In the genomic region with DNA sequence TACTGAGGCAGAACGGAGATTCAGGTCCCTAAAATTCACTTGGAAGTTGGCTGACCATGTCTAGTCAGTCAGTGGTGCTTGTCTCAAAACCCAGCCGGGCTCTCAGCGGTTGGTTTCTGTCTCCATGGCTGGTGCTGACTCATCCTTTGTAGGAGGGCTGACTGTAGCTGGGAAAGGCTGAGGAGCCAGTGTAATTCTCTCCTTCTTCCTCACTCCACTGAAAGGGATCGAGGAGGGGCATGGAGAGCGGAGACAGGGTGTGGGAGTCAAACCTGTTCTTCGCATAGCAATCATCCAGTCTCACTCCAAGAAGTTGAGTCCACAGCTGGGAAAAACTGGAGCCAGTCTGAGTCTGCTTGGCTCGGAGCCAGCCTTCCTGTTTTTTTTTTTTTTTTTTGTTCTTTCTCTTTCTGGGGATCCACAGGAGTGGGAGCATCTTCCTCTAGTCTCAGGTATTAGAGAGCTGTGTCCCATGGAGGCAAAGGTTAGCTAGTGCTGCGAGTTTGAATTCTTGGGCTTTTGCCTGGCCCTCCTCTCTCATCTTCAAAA, we compare ENCODE assay signal across 11 mouse cellular contexts.
A peak's percentile ranks its signal among the peaks of the same experiment; 100 is the strongest.
DNase-seq lines count a peak whose midpoint lies in the region; ATAC-seq and TF ChIP-seq lines count a peak whose summit lies in the region.
"Had no signal": no experiment of that assay in that cellular context is flagged by ENCODE, and none has a peak within 500 bp of the region (broad histone marks: within the 10 kb centered on the region; RNA-seq: fewer than 3 reads in every experiment).

No protein-coding gene starts in this region.

- H3K9ac ChIP-seq in ES-E14 (ENCODE audit: insufficient read depth, low read depth, low read length, poor library complexity, severe bottlenecking): no peak overlapping the region
- no peak overlapping the region for H3K9ac ChIP-seq in hindbrain, postnatal 0 days (replicated peaks; ENCODE audit: low read length)

- no peak overlapping the region for H3K4me3 ChIP-seq in ES-E14 (ENCODE audit: insufficient read depth in 1 of 2, low read depth in 1 of 2, low read length in 2 of 2, poor library complexity in 1 of 2, severe bottlenecking in 1 of 2)
- H3K4me3 ChIP-seq in hindbrain, postnatal 0 days (ENCODE audit: low read length): no peak overlapping the region
- no peak overlapping the region for H3K4me3 ChIP-seq in limb, embryonic 10.5 days

- intact Hi-C loops in left cerebral cortex, postnatal 10 days (cut with DNase I): no loop called here
- intact Hi-C loops in left cerebral cortex, postnatal 14 days (cut with DNase I): no loop called here

- H3K27ac ChIP-seq in ES-E14 (ENCODE audit: insufficient read depth, low read depth, low read length, poor library complexity, severe bottlenecking): no peak overlapping the region
- no peak overlapping the region for H3K27ac ChIP-seq in hindbrain, postnatal 0 days
- no peak overlapping the region for H3K27ac ChIP-seq in limb, embryonic 10.5 days

- DNase-seq in left cerebral cortex, adult 11 months (ENCODE audit: low spot score): peak; percentile 50
- no peak for DNase-seq in left cerebral cortex, postnatal 10 days (ENCODE audit: extremely low spot score in 1 of 2, low spot score in 2 of 2)
- DNase-seq in ES-E14 (ENCODE audit: low read depth, low spot score): peak; percentile 12
- DNase-seq in adrenal gland, adult 18-20 months (ENCODE audit: low spot score in 2 of 2): peak; percentile 16 to 20
- DNase-seq in left cerebral cortex, postnatal 14 days (ENCODE audit: low spot score in 2 of 2): peak; percentile 55 to 68
- DNase-seq in hindbrain, postnatal 0 days (ENCODE audit: low spot score): no peak
- no peak for DNase-seq in limb, embryonic 10.5 days (ENCODE audit: low spot score)
- no peak for DNase-seq in thymus, postnatal 0 days (ENCODE audit: low spot score)
- DNase-seq: cerebellum, adult 8-10 months had no signal

- no peaks in the 10 kb centered on the region for H3K27me3 ChIP-seq in hindbrain, postnatal 0 days (ENCODE audit: insufficient read depth, low read length)
- peaks cover 10% of the 10 kb centered on the region for H3K27me3 ChIP-seq in limb, embryonic 10.5 days (ENCODE audit: low read depth, poor library complexity, severe bottlenecking)

- in situ Hi-C loops in ES-E14 (cut with MboI; ENCODE audit: low sequenced_read_pairs in 2 of 2, unreplicated experiment in 2 of 2): no loop called here

- WGBS in hindbrain, postnatal 0 days: 58% methylated on average over 8 of the region's 8 CpGs
- 83% methylated on average over 8 of the region's 8 CpGs for whole genome bisulfite sequencing in limb, embryonic 10.5 days

- ATAC-seq in hindbrain, postnatal 0 days: no peak
- ATAC-seq: intestine, embryonic 16.5 days; midbrain, embryonic 16.5 days had no signal

- peaks cover 3 to 4% of the 10 kb centered on the region in 2 experiments; a peak in 2 of 4 replicates for H3K4me1 ChIP-seq in ES-E14 (ENCODE audit: control insufficient read depth in 2 of 2, insufficient read depth in 2 of 2, low read length in 2 of 2, poor library complexity in 1 of 2)
- H3K4me1 ChIP-seq in hindbrain, postnatal 0 days (ENCODE audit: insufficient read depth, low read length): no peaks in the 10 kb centered on the region; the same call in 1 of the 2 replicates
- H3K4me1 ChIP-seq in limb, embryonic 10.5 days: no peaks in the 10 kb centered on the region

- no peaks in the 10 kb centered on the region for H3K36me3 ChIP-seq in ES-E14 (ENCODE audit: control insufficient read depth, insufficient read depth, low read length, poor library complexity, severe bottlenecking)
- H3K36me3 ChIP-seq in hindbrain, postnatal 0 days (ENCODE audit: insufficient read depth, low read length): no peaks in the 10 kb centered on the region
- no peaks in the 10 kb centered on the region for H3K36me3 ChIP-seq in limb, embryonic 10.5 days

- TF ChIP-seq CTCF in hindbrain, postnatal 0 days (IDR thresholded peaks at IDR 0.05; ENCODE audit: low read depth): no peak

- H3K4me2 ChIP-seq in hindbrain, postnatal 0 days (ENCODE audit: low read depth, low read length): no peak overlapping the region

- no peaks in the 10 kb centered on the region for H3K9me3 ChIP-seq in ES-E14 (ENCODE audit: control insufficient read depth, insufficient read depth, low read depth, low read length)
- no peaks in the 10 kb centered on the region for H3K9me3 ChIP-seq in hindbrain, postnatal 0 days (ENCODE audit: low read length)
- H3K9me3 ChIP-seq in limb, embryonic 10.5 days (replicated peaks): no peaks in the 10 kb centered on the region

TF ChIP-seq in ES-E14, 5 proteins besides CTCF, POLR2A, EP300 and RAD21:
- TF ChIP-seq MAFK (IDR thresholded peaks at IDR 0.05; ENCODE audit: insufficient read depth, low read depth, low read length) (peak; percentile 82), CHD2 (IDR thresholded peaks at IDR 0.05; ENCODE audit: low read depth, low read length) (no peak), ZC3H11A (IDR thresholded peaks at IDR 0.05; ENCODE audit: borderline replicate concordance, low read depth, low read length) (no peak), ZNF384 (IDR thresholded peaks at IDR 0.05; ENCODE audit: low read depth, low read length) (peak; percentile 54; the same call in 1 of the 2 replicates), HCFC1 (IDR thresholded peaks at IDR 0.05; ENCODE audit: borderline replicate concordance, insufficient read depth, low read length) (no peak)

Comparison
In these comparisons a context has a peak if more than half of its experiments do, and no peak if none do; other contexts are left out.
1. DNase-seq: peak in left cerebral cortex, adult 11 months (single experiment), ES-E14 (single experiment), adrenal gland, adult 18-20 months (2 of 2) and left cerebral cortex, postnatal 14 days (2 of 2); none in left cerebral cortex, postnatal 10 days (0 of 2), hindbrain, postnatal 0 days (single experiment), limb, embryonic 10.5 days (single experiment) and thymus, postnatal 0 days (single experiment).